8 mouse cellular contexts compared by ENCODE assay signal in the genomic region with DNA sequence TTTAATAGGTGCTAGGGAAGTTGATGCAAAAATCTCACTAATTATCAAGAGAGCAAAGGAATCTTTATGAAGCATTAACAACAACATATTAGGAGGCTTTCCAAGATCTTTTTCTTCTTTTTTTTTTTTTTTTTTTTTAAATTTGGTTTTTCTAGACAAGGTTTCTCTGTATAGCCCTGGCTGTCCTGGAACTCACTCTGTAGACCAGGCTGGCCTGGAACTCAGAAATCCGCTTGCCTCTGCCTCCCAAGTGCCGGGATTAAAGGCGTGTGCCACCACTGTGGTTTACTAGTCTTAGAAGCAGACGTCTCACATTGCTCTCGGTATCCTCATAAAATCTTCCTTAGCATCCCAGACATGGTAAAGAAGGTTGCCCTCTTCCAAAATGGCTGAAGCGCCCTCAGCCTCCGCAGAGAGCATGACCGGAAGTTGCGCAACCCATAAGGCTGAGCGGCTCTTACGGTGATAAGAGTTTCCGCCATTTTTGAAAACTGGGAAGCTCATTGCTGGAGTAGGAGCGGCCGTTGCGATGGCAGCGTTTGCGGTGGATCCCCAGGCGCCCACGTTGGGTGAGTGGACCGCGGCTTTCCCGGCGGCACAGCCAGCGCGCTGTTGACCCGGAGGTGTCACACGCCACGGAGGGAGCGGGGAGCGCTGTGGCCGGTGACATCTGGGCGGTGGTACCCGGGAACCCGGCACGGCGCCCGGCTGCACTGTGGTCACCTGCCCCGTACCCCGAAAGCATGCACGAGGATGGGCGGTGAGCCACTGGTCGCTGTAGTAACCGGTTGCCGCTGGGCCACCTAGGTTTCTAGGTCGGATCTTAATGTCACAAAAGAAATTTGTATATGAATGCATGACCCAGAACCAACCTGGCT. TPM values are rescaled to one million over a fixed set of nuclear protein-coding genes. Genes with fewer than 3 reads are reported as not detected.
DNase-seq lines count a peak whose midpoint lies in the region; ATAC-seq and TF ChIP-seq lines count a peak whose summit lies in the region.

No protein-coding gene starts in this region.

- intact Hi-C loops in heart, postnatal 10 days (cut with DNase I), result loop anchor here (1.0 to 2.0 kb wide), 2 partner anchors 20 to 56 kb away; no protein-coding TSS in a partner anchor

- H3K4me2 ChIP-seq in forebrain, embryonic 12.5 days, result peak overlapping the region; percentile 59
- peak overlapping the region; percentile 66 for H3K4me2 ChIP-seq in liver, postnatal 0 days (ENCODE audit: low read depth, low read length)
- peak overlapping the region; percentile 66 for H3K4me2 ChIP-seq in neural tube, embryonic 14.5 days (ENCODE audit: low read depth, low read length)

- peak overlapping the region; percentile 81 for H3K9ac ChIP-seq in forebrain, embryonic 12.5 days
- H3K9ac ChIP-seq in liver, postnatal 0 days (replicated peaks), result peak overlapping the region; percentile 80
- H3K9ac ChIP-seq in neural tube, embryonic 14.5 days (replicated peaks; ENCODE audit: low read depth, low read length), result peak overlapping the region; percentile 64

- no peaks in the 10 kb centered on the region for H3K9me3 ChIP-seq in E14TG2a.4 (ENCODE audit: low read length)
- H3K9me3 ChIP-seq in forebrain, embryonic 12.5 days, result no peaks in the 10 kb centered on the region
- no peaks in the 10 kb centered on the region for H3K9me3 ChIP-seq in liver, postnatal 0 days (ENCODE audit: low read length)
- no peaks in the 10 kb centered on the region for H3K9me3 ChIP-seq in neural tube, embryonic 14.5 days (ENCODE audit: control insufficient read depth, low read length)

- TF ChIP-seq CTCF in E14TG2a.4 (conservative IDR thresholded peaks at IDR 0.05; ENCODE audit: low read length), result no peak
- TF ChIP-seq CTCF in liver, postnatal 0 days (IDR thresholded peaks at IDR 0.05; ENCODE audit: low read depth), result no peak

- peak overlapping the region; percentile 88 for H3K27ac ChIP-seq in forebrain, embryonic 12.5 days
- H3K27ac ChIP-seq in liver, postnatal 0 days (ENCODE audit: low read depth), result peak overlapping the region; percentile 72; the same call in 1 of the 2 replicates
- H3K27ac ChIP-seq in neural tube, embryonic 14.5 days (ENCODE audit: low read depth, low read length), result peak overlapping the region; percentile 48; the same call in 1 of the 2 replicates

- peaks cover 23% of the 10 kb centered on the region for H3K36me3 ChIP-seq in E14TG2a.4 (ENCODE audit: insufficient read depth, low read length)
- H3K36me3 ChIP-seq in forebrain, embryonic 12.5 days (replicated peaks), result peaks cover 5% of the 10 kb centered on the region
- peaks cover 9% of the 10 kb centered on the region for H3K36me3 ChIP-seq in liver, postnatal 0 days (replicated peaks; ENCODE audit: insufficient read depth, low read length)
- H3K36me3 ChIP-seq in neural tube, embryonic 14.5 days (ENCODE audit: control insufficient read depth, insufficient read depth, low read length), result no peaks in the 10 kb centered on the region

- peak; percentile 87 for DNase-seq in c-Kit-positive CD71-positive TER-119-positive erythroid progenitor cells, embryonic 14.5 days (ENCODE audit: low spot score)
- peak; percentile 93 to 96 for DNase-seq in heart, postnatal 10 days
- peak; percentile 80 for DNase-seq in large intestine, adult 2 months (ENCODE audit: low read depth, low spot score)
- peak; percentile 92 for DNase-seq in liver, postnatal 0 days
- peak; percentile 95 for DNase-seq in testis, postnatal 10 days (ENCODE audit: low spot score)

- H3K4me1 ChIP-seq in E14TG2a.4 (replicated peaks; ENCODE audit: low read depth, low read length), result peaks cover 38% of the 10 kb centered on the region
- H3K4me1 ChIP-seq in forebrain, embryonic 12.5 days, result peaks cover 8% of the 10 kb centered on the region
- peaks cover 9% of the 10 kb centered on the region for H3K4me1 ChIP-seq in liver, postnatal 0 days (ENCODE audit: insufficient read depth)
- 0 out of 2 replicates have a peak, but pooled peaks cover 8% of the 10 kb centered on the region for H3K4me1 ChIP-seq in neural tube, embryonic 14.5 days (ENCODE audit: control insufficient read depth, insufficient read depth, low read length)

- under 1% methylated on average over 45 of the region's 45 CpGs for whole genome bisulfite sequencing in forebrain, embryonic 12.5 days
- under 1% methylated on average over 45 of the region's 45 CpGs for WGBS in large intestine, adult 2 months
- under 1% methylated on average over 44 of the region's 45 CpGs for WGBS in liver, postnatal 0 days (ENCODE audit: insufficient replicate concordance)
- under 1% methylated on average over 45 of the region's 45 CpGs for WGBS in neural tube, embryonic 14.5 days

- ATAC-seq in forebrain, embryonic 12.5 days (ENCODE audit: low FRiP score), result peak; percentile 96
- peak; percentile 99 for ATAC-seq in liver, postnatal 0 days
- ATAC-seq in neural tube, embryonic 14.5 days (ENCODE audit: low read depth), result peak; percentile 98

- H3K27me3 ChIP-seq in E14TG2a.4 (ENCODE audit: insufficient read depth, low read length), result no peaks in the 10 kb centered on the region
- no peaks in the 10 kb centered on the region for H3K27me3 ChIP-seq in forebrain, embryonic 12.5 days
- H3K27me3 ChIP-seq in liver, postnatal 0 days (ENCODE audit: insufficient read depth, low read length), result no peaks in the 10 kb centered on the region
- no peaks in the 10 kb centered on the region for H3K27me3 ChIP-seq in neural tube, embryonic 14.5 days (ENCODE audit: control insufficient read depth, insufficient read depth, low read length)

- H3K4me3 ChIP-seq in E14TG2a.4 (replicated peaks; ENCODE audit: low read length), result peak overlapping the region; percentile 95
- peak overlapping the region; percentile 90 for H3K4me3 ChIP-seq in forebrain, embryonic 12.5 days (replicated peaks)
- H3K4me3 ChIP-seq in liver, postnatal 0 days (ENCODE audit: low read depth, low read length), result peak overlapping the region; percentile 89
- peak overlapping the region; percentile 88 for H3K4me3 ChIP-seq in neural tube, embryonic 14.5 days (ENCODE audit: low read depth, low read length)

- 0 out of 2 replicates have a peak, but pooled peaks have one; percentile 16 for TF ChIP-seq EP300 in liver, postnatal 0 days (IDR thresholded peaks at IDR 0.05; ENCODE audit: low read depth)

RNA-seq across cellular contexts. Expression of a gene that starts 21.6 kb away (rescaled TPM):
- polyA plus RNA-seq in forebrain, embryonic 12.5 days (2016; fragmentation: Nextera tagmentation; extraction: Ambion mirVana), result 58.1 and 64.6 TPM in 2 replicates
- 10 to 100 TPM in 1 of 2 experiments, 1 to 10 TPM in 1; 7.7 to 11.7 TPM for total RNA-seq in heart, postnatal 10 days (2021)
- polyA plus RNA-seq in large intestine, adult 2 months (2012; rRNA removed), result 19.4 and 19.7 TPM in 2 replicates
- polyA plus RNA-seq in liver, postnatal 0 days (2015; fragmentation: Nextera tagmentation; extraction: Ambion mirVana), result 10.6 and 11.7 TPM in 2 replicates
- 57.1 and 58.7 TPM in 2 replicates for polyA plus RNA-seq in neural tube, embryonic 14.5 days (2014; fragmentation: Nextera tagmentation; extraction: Ambion mirVana)

RNA-seq across cellular contexts. Expression of a gene that starts 21.8 kb away (rescaled TPM):
- 18.2 and 18.5 TPM in 2 replicates for polyA plus RNA-seq in forebrain, embryonic 12.5 days (2016; fragmentation: Nextera tagmentation; extraction: Ambion mirVana)
- 1 to 10 TPM; 5.9 to 7.6 TPM for total RNA-seq in heart, postnatal 10 days (2021)
- 5.4 and 6.4 TPM in 2 replicates for polyA plus RNA-seq in large intestine, adult 2 months (2012; rRNA removed)
- polyA plus RNA-seq in liver, postnatal 0 days (2015; fragmentation: Nextera tagmentation; extraction: Ambion mirVana), result 3.5 and 3.9 TPM in 2 replicates
- polyA plus RNA-seq in neural tube, embryonic 14.5 days (2014; fragmentation: Nextera tagmentation; extraction: Ambion mirVana), result 20.6 and 22.4 TPM in 2 replicates

RNA-seq across cellular contexts. Expression of a gene that starts 57.4 kb away (rescaled TPM):
- 94.5 and 97.9 TPM in 2 replicates for polyA plus RNA-seq in forebrain, embryonic 12.5 days (2016; fragmentation: Nextera tagmentation; extraction: Ambion mirVana)
- total RNA-seq in heart, postnatal 10 days (2021), result 10 to 100 TPM; 94.1 to 94.8 TPM
- polyA plus RNA-seq in large intestine, adult 2 months (2012; rRNA removed), result 36.9 and 41.8 TPM in 2 replicates
- polyA plus RNA-seq in liver, postnatal 0 days (2015; fragmentation: Nextera tagmentation; extraction: Ambion mirVana), result 10.8 and 11.5 TPM in 2 replicates
- polyA plus RNA-seq in neural tube, embryonic 14.5 days (2014; fragmentation: Nextera tagmentation; extraction: Ambion mirVana), result 95.0 and 101 TPM in 2 replicates

Comparison
In these comparisons a context has a peak if more than half of its experiments do, and no peak if none do; other contexts are left out.
1. Peak in every context shown above with its lines: DNase-seq, ATAC-seq, H3K4me3 ChIP-seq and H3K27ac ChIP-seq.